In genomic region chr2:39110514-39110913, GRCm38 (mm10) we compare ENCODE assay signal across 28 mouse cellular contexts.
"Had no signal": no experiment of that assay in that cellular context is flagged by ENCODE, and none has a peak within 500 bp of the region (broad histone marks: within the 10 kb centered on the region; RNA-seq: fewer than 3 reads in every experiment).

No protein-coding gene starts in this region.

- H3K9me3 ChIP-seq: embryonic facial prominence, embryonic 10.5 days; embryonic facial prominence, embryonic 12.5 days; embryonic facial prominence, embryonic 13.5 days; embryonic facial prominence, embryonic 15.5 days; forebrain, embryonic 10.5 days; forebrain, embryonic 12.5 days; forebrain, embryonic 13.5 days; forebrain, embryonic 15.5 days had no signal

- ATAC-seq: forebrain, embryonic 13.5 days; forebrain, embryonic 14.5 days; forebrain, embryonic 15.5 days; forebrain, embryonic 16.5 days; forebrain, postnatal 0 days had no signal

- DNase-seq: cerebellum, adult 2 months; cerebellum, adult 8-10 months; cerebellum, adult 9-10 months; cerebellum, adult 9-11 months; cerebellum, postnatal 10 days; cerebellum, postnatal 14 days; cerebellum, postnatal 25 days; cerebellum, postnatal 36 days; embryo, embryonic 11 days; forebrain, postnatal 0 days; gastrocnemius, adult 2 months; gastrocnemius, postnatal 10 days; gastrocnemius, postnatal 14 days; gastrocnemius, postnatal 25 days; gastrocnemius, postnatal 36 days; heart, adult 11 months; heart, adult 18-20 months had no signal

- H3K27ac ChIP-seq: embryonic facial prominence, embryonic 10.5 days; embryonic facial prominence, embryonic 12.5 days; embryonic facial prominence, embryonic 13.5 days; embryonic facial prominence, embryonic 15.5 days; forebrain, embryonic 10.5 days; forebrain, embryonic 12.5 days; forebrain, embryonic 13.5 days; forebrain, embryonic 15.5 days; gastrocnemius, adult 2 months had no signal

- H3K4me3 ChIP-seq: embryonic facial prominence, embryonic 10.5 days; embryonic facial prominence, embryonic 12.5 days; embryonic facial prominence, embryonic 13.5 days; embryonic facial prominence, embryonic 15.5 days; erythroblast, embryonic 14.5 days; forebrain, embryonic 10.5 days; forebrain, embryonic 12.5 days; forebrain, embryonic 13.5 days; forebrain, embryonic 15.5 days; gastrocnemius, adult 2 months had no signal

- H3K27me3 ChIP-seq: embryonic facial prominence, embryonic 12.5 days; embryonic facial prominence, embryonic 13.5 days; embryonic facial prominence, embryonic 15.5 days; forebrain, embryonic 12.5 days; forebrain, embryonic 13.5 days; forebrain, embryonic 15.5 days had no signal

- H3K4me1 ChIP-seq: embryonic facial prominence, embryonic 10.5 days; embryonic facial prominence, embryonic 12.5 days; embryonic facial prominence, embryonic 13.5 days; embryonic facial prominence, embryonic 15.5 days; forebrain, embryonic 10.5 days; forebrain, embryonic 12.5 days; forebrain, embryonic 13.5 days; forebrain, embryonic 15.5 days had no signal

- H3K4me2 ChIP-seq: embryonic facial prominence, embryonic 12.5 days; embryonic facial prominence, embryonic 13.5 days; embryonic facial prominence, embryonic 15.5 days; forebrain, embryonic 12.5 days; forebrain, embryonic 13.5 days; forebrain, embryonic 15.5 days had no signal

- H3K9ac ChIP-seq: embryonic facial prominence, embryonic 12.5 days; embryonic facial prominence, embryonic 13.5 days; embryonic facial prominence, embryonic 15.5 days; forebrain, embryonic 12.5 days; forebrain, embryonic 13.5 days; forebrain, embryonic 15.5 days; forebrain, postnatal 0 days had no signal
